Mouse (Mus musculus) embryonic facial prominence, embryonic 14.5 days (tissue): ENCODE results near the gene Gm7356. TPM values are rescaled to one million over a fixed set of nuclear protein-coding genes. Genes with fewer than 3 reads are reported as not detected.
"Not testable (repeated sequence)": the region's sequence is repeated elsewhere in the genome, so short reads cannot be mapped to it uniquely, and the experiment has no call there.

Experiments used
- ATAC-seq: fragments of 200-750 bp; cut with Nextera tagmentation; 2 replicates; pipeline ENCODE4 v1.8.0; 2017; ENCODE audit warnings: low read depth, moderate number of reproducible peaks, moderate TSS enrichment
- DNase-seq: peaks from one replicate; pipeline ENCODE4 v3.0.0-alpha.2; 2015; ENCODE audit warnings: low spot score
- H3K27ac ChIP-seq: fragments of 300-500 bp; sonication (generic); replicated peaks from 2 replicates; pipeline ENCODE4 v1.5.1; 2014; ENCODE audit warnings: low read depth, mild to moderate bottlenecking, low read length, moderate library complexity
- H3K27me3 ChIP-seq: fragments of 300-500 bp; sonication (generic); replicated peaks from 2 replicates; pipeline ENCODE4 v1.6.1; 2014; ENCODE audit warnings: low read length; ENCODE audit not compliant: control insufficient read depth, insufficient read depth
- H3K36me3 ChIP-seq: fragments of 300-500 bp; sonication (generic); 2 replicates; pipeline ENCODE4 v1.6.1; 2014; ENCODE audit warnings: low read length, mixed read lengths; ENCODE audit not compliant: control insufficient read depth, insufficient read depth
- H3K4me1 ChIP-seq: fragments of 300-500 bp; sonication (generic); 2 replicates; pipeline ENCODE4 v1.6.1; 2014; ENCODE audit warnings: antibody characterized with exemption, low read length; ENCODE audit not compliant: control insufficient read depth, insufficient read depth
- H3K4me2 ChIP-seq: fragments of 300-500 bp; sonication (generic); 2 replicates; pipeline ENCODE4 v1.6.1; 2014; ENCODE audit warnings: low read depth, mild to moderate bottlenecking, low read length, moderate library complexity, mixed read lengths
- H3K4me3 ChIP-seq: fragments of 300-500 bp; sonication (generic); 2 replicates; pipeline ENCODE4 v1.5.1; 2014; ENCODE audit warnings: low read depth, mild to moderate bottlenecking, low read length
- H3K9ac ChIP-seq: fragments of 300-500 bp; sonication (generic); 2 replicates; pipeline ENCODE4 v1.6.1; 2014; ENCODE audit warnings: low read depth, mild to moderate bottlenecking, low read length, moderate library complexity, mixed read lengths
- H3K9me3 ChIP-seq: fragments of 300-500 bp; sonication (generic); 2 replicates; pipeline ENCODE4 v1.6.1; 2016; ENCODE audit warnings: low read length; ENCODE audit not compliant: control insufficient read depth
- WGBS: fragments of 180-500 bp; shearing (Covaris S2); extraction: QIAGEN DNeasy Blood & Tissue Kit; methylation state at CpG from one replicate; pipeline ENCODE4 v1.1.7; 2014; 5-methylcytosine and 5-hydroxymethylcytosine counted together
- polyA plus RNA-seq: library from polyadenylated mRNA; unstranded; fragments of >200 nt; fragmentation: Nextera tagmentation; extraction: Ambion mirVana; gene quantifications from 2 replicates; pipeline ENCODE4 v1.2.1, GENCODE M21; 2014

Gene Gm7356
- polyA plus RNA-seq, 1 experiment from 2014 or later = not detected

- DNase-seq, H3K36me3 ChIP-seq, H3K9me3 ChIP-seq, H3K27me3 ChIP-seq, H3K27ac ChIP-seq, ATAC-seq, H3K4me3 ChIP-seq, H3K9ac ChIP-seq, H3K4me1 ChIP-seq, H3K4me2 ChIP-seq: not testable (repeated sequence)
- 84% methylated on average over 3 of the region's 3 CpGs for WGBS
Observed at GRCm38 (mm10) chr17:13962245-13962644, 41.3 kb downstream of the Gm7356 start.

GRCm38 (mm10) chr17:13958129-13958528, 45.4 kb downstream of the Gm7356 start:
- not testable (repeated sequence) for H3K4me3 ChIP-seq, H3K36me3 ChIP-seq, DNase-seq, H3K27ac ChIP-seq, H3K27me3 ChIP-seq, H3K9me3 ChIP-seq, H3K4me2 ChIP-seq, H3K9ac ChIP-seq, H3K4me1 ChIP-seq, ATAC-seq
- WGBS = 65% methylated on average over 1 of the region's 2 CpGs

GRCm38 (mm10) chr17:13951570-13951969, 51.9 kb downstream of the Gm7356 start:
- H3K9me3 ChIP-seq, H3K4me1 ChIP-seq, DNase-seq, H3K36me3 ChIP-seq, H3K27me3 ChIP-seq, H3K4me3 ChIP-seq, H3K4me2 ChIP-seq, ATAC-seq, H3K27ac ChIP-seq, H3K9ac ChIP-seq: not testable (repeated sequence)
- 89% methylated on average over 1 of the region's 1 CpGs for WGBS

Other genes starting within 250 kb of the Gm7356 start
- gene Afdn, start 243.2 kb downstream of the Gm7356 start, polyA plus RNA-seq = 65.8 and 69.3 TPM in 2 replicates
- 3.2 and 4.6 TPM in 2 replicates for gene Tcte2, start 241.9 kb downstream of the Gm7356 start, polyA plus RNA-seq
- not detected in 2 replicates for gene Gm7168, start 55.3 kb downstream of the Gm7356 start, polyA plus RNA-seq
- not detected in 2 replicates for gene Gm7358, start 55.8 kb upstream of the Gm7356 start, polyA plus RNA-seq
- 3.4 and 4.4 TPM in 2 replicates for gene Dact2, start 200.6 kb upstream of the Gm7356 start, polyA plus RNA-seq